Mouse (Mus musculus) forebrain, embryonic 16.5 days (tissue): ENCODE measurements at regions not wholly inside any gene's neighbourhood (a gene's known extent, or its start where the extent isn't known, plus 50 kb on each side); places are given as distances from the start of the nearest gene placed in this dataset.
"Not testable (repeated sequence)": the region's sequence is repeated elsewhere in the genome, so short reads cannot be mapped to it uniquely, and the experiment has no call there.

Source experiments
- ATAC-seq: fragments of 200-750 bp; cut with Nextera tagmentation; 2 replicates; pipeline ENCODE4 v1.8.0; 2017; ENCODE audit warnings: mild to moderate bottlenecking, moderate library complexity
- H3K27ac ChIP-seq: fragments of 300-500 bp; sonication (generic); 2 replicates; pipeline ENCODE4 v1.5.1; 2014; ENCODE audit warnings: low read length, control low read depth
- H3K27me3 ChIP-seq: fragments of 300-500 bp; sonication (generic); replicated peaks from 2 replicates; pipeline ENCODE4 v1.6.1; 2014; ENCODE audit warnings: low read length; ENCODE audit not compliant: control insufficient read depth, insufficient read depth
- H3K36me3 ChIP-seq: fragments of 300-500 bp; sonication (generic); 2 replicates; pipeline ENCODE4 v1.6.1; 2014; ENCODE audit not compliant: control insufficient read depth, insufficient read depth
- H3K4me1 ChIP-seq: fragments of 300-500 bp; sonication (generic); replicated peaks from 2 replicates; pipeline ENCODE4 v1.6.1; 2014; ENCODE audit warnings: low read length; ENCODE audit not compliant: control insufficient read depth, insufficient read depth
- H3K4me2 ChIP-seq: fragments of 300-500 bp; sonication (generic); 2 replicates; pipeline ENCODE4 v1.6.1; 2014; ENCODE audit warnings: mild to moderate bottlenecking, low read length, control low read depth
- H3K4me3 ChIP-seq: fragments of 300-500 bp; sonication (generic); replicated peaks from 2 replicates; pipeline ENCODE4 v1.5.1; 2014; ENCODE audit warnings: mild to moderate bottlenecking, low read length, control low read depth
- H3K9ac ChIP-seq: fragments of 300-500 bp; sonication (generic); replicated peaks from 2 replicates; pipeline ENCODE4 v1.6.1; 2014; ENCODE audit warnings: low read depth, low read length, control low read depth
- H3K9me3 ChIP-seq: fragments of 300-500 bp; sonication (generic); 2 replicates; pipeline ENCODE4 v1.6.1; 2016; ENCODE audit warnings: low read length; ENCODE audit not compliant: control insufficient read depth
- WGBS: fragments of 180-500 bp; shearing (Covaris S2); extraction: QIAGEN DNeasy Blood & Tissue Kit; methylation state at CpG from one replicate; pipeline ENCODE4 v1.1.7; 2014; 5-methylcytosine and 5-hydroxymethylcytosine counted together

- not testable (repeated sequence) for H3K4me3 ChIP-seq, H3K27me3 ChIP-seq, H3K27ac ChIP-seq, ATAC-seq, H3K4me1 ChIP-seq, H3K9me3 ChIP-seq, H3K36me3 ChIP-seq, H3K9ac ChIP-seq, H3K4me2 ChIP-seq
- WGBS: 35% methylated on average over 6 of the region's 6 CpGs
Observed at GRCm38 (mm10) chr3:3302657-3303056, 2447.9 kb upstream of the Gm8797 start.

- no peak for ATAC-seq
- H3K4me2 ChIP-seq: no peak overlapping the region; the same call in 1 of the 2 replicates
- no peak overlapping the region for H3K27ac ChIP-seq
- no peaks in the 10 kb centered on the region for H3K9me3 ChIP-seq
- H3K4me1 ChIP-seq: no peaks in the 10 kb centered on the region
- H3K36me3 ChIP-seq: no peaks in the 10 kb centered on the region
- H3K9ac ChIP-seq: no peak overlapping the region
- no peaks in the 10 kb centered on the region for H3K27me3 ChIP-seq
- H3K4me3 ChIP-seq: no peak overlapping the region
- 67% methylated on average over 14 of the region's 14 CpGs for WGBS
Observed at GRCm38 (mm10) chr3:3308461-3308860, 2442.1 kb upstream of the Gm8797 start.

DNA sequence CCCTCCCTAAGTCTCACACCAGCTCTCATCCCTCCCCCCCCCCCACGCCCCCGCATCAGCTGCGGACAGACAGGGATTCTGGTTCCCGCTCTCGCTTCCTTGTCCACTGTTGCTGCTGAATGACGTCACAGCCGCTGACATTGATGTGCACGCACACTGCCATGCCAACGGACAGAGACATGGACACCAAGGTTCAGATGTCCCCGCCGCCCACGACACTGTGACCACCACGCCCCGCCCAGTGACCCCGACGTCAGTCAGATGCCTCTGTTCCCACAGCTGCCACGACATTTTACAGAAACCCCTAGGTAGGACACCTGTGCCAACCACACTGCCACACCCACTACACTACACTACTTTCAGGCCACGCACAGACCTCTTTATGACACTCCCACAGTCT is 2441.6 kb upstream of the Gm8797 start:
- Histone ChIP-seq H3K4me2 (no peak overlapping the region; the same call in 1 of the 2 replicates), H3K36me3 (no peaks in the 10 kb centered on the region), H3K9me3 (no peaks in the 10 kb centered on the region), H3K27me3 (no peaks in the 10 kb centered on the region), H3K4me3 (no peak overlapping the region), H3K27ac (no peak overlapping the region), H3K9ac (no peak overlapping the region), H3K4me1 (no peaks in the 10 kb centered on the region)
- no peak for ATAC-seq
- 66% methylated on average over 18 of the region's 18 CpGs for WGBS

GRCm38 (mm10) chr3:3310811-3311210 is 2439.8 kb upstream of the Gm8797 start:
- no peak for ATAC-seq
- H3K27me3 ChIP-seq: no peaks in the 10 kb centered on the region
- no peak overlapping the region for H3K9ac ChIP-seq
- H3K27ac ChIP-seq: no peak overlapping the region
- no peaks in the 10 kb centered on the region for H3K4me1 ChIP-seq
- no peak overlapping the region for H3K4me3 ChIP-seq
- H3K4me2 ChIP-seq: no peak overlapping the region
- H3K36me3 ChIP-seq: no peaks in the 10 kb centered on the region
- WGBS: 57% methylated on average over 1 of the region's 1 CpGs
- H3K9me3 ChIP-seq: no peaks in the 10 kb centered on the region

GRCm38 (mm10) chr3:3349634-3350033 is 2401.0 kb upstream of the Gm8797 start:
- WGBS: 61% methylated on average over 5 of the region's 5 CpGs
- Histone ChIP-seq H3K27me3 (no peaks in the 10 kb centered on the region), H3K36me3 (no peaks in the 10 kb centered on the region), H3K27ac (no peak overlapping the region), H3K4me1 (no peaks in the 10 kb centered on the region), H3K9me3 (no peaks in the 10 kb centered on the region), H3K4me2 (no peak overlapping the region), H3K4me3 (no peak overlapping the region), H3K9ac (no peak overlapping the region)
- ATAC-seq: no peak

GRCm38 (mm10) chr3:3370859-3371258 is 2379.7 kb upstream of the Gm8797 start:
- not testable (repeated sequence) for H3K9me3 ChIP-seq, H3K27ac ChIP-seq, H3K9ac ChIP-seq, H3K4me3 ChIP-seq, H3K4me2 ChIP-seq, H3K4me1 ChIP-seq, H3K27me3 ChIP-seq, H3K36me3 ChIP-seq, ATAC-seq

GRCm38 (mm10) chr3:3388056-3388770 is 2362.4 kb upstream of the Gm8797 start:
- no peak overlapping the region for H3K9ac ChIP-seq
- H3K36me3 ChIP-seq: no peaks in the 10 kb centered on the region
- no peaks in the 10 kb centered on the region for H3K27me3 ChIP-seq
- no peaks in the 10 kb centered on the region for H3K9me3 ChIP-seq
- no peak overlapping the region for H3K4me2 ChIP-seq
- WGBS: 18% methylated on average over 3 of the region's 3 CpGs
- no peaks in the 10 kb centered on the region for H3K4me1 ChIP-seq
- H3K4me3 ChIP-seq: no peak overlapping the region
- ATAC-seq: peak; percentile 61
- H3K27ac ChIP-seq: no peak overlapping the region
